Comparison of ENCODE assay signal across 8 mouse cellular contexts in genomic region chr11:85989940-85990493, GRCm38 (mm10).
DNase-seq lines count a peak whose midpoint lies in the region; ATAC-seq lines count a peak whose summit lies in the region.

No protein-coding gene starts in this region.

- H3K4me2 ChIP-seq in liver, embryonic 11.5 days, result peak overlapping the region; percentile 53
- peak overlapping the region; percentile 40 for H3K4me2 ChIP-seq in embryonic facial prominence, embryonic 11.5 days (ENCODE audit: low read depth, low read length)
- peak overlapping the region; percentile 55 for H3K4me2 ChIP-seq in hindbrain, embryonic 15.5 days
- peak overlapping the region; percentile 36 for H3K4me2 ChIP-seq in liver, embryonic 16.5 days (ENCODE audit: low read depth, low read length)
- peak overlapping the region; percentile 53 for H3K4me2 ChIP-seq in neural tube, embryonic 12.5 days (replicated peaks)

- H3K27ac ChIP-seq in liver, embryonic 11.5 days (ENCODE audit: low read depth, low read length), result no peak overlapping the region
- no peak overlapping the region for H3K27ac ChIP-seq in embryonic facial prominence, embryonic 11.5 days (replicated peaks; ENCODE audit: low read depth, low read length)
- H3K27ac ChIP-seq in hindbrain, embryonic 15.5 days (replicated peaks), result no peak overlapping the region
- no peak overlapping the region for H3K27ac ChIP-seq in liver, embryonic 16.5 days (ENCODE audit: low read length)
- H3K27ac ChIP-seq in neural tube, embryonic 12.5 days, result no peak overlapping the region

- DNase-seq in liver, embryonic 11.5 days (ENCODE audit: low spot score), result peak; percentile 34
- DNase-seq in liver, result no peak
- DNase-seq in embryonic facial prominence, embryonic 11.5 days (ENCODE audit: low spot score), result peak; percentile 68
- DNase-seq in layer of hippocampus, adult 8-10 months (ENCODE audit: low spot score in 2 of 2), result no peak
- DNase-seq in right cerebral cortex, adult 18-20 months, result no peak

- no peaks in the 10 kb centered on the region for H3K36me3 ChIP-seq in liver, embryonic 11.5 days (ENCODE audit: control insufficient read depth, insufficient read depth, low read length)
- no peaks in the 10 kb centered on the region for H3K36me3 ChIP-seq in embryonic facial prominence, embryonic 11.5 days (replicated peaks; ENCODE audit: control insufficient read depth, insufficient read depth, low read depth, low read length)
- H3K36me3 ChIP-seq in hindbrain, embryonic 15.5 days, result no peaks in the 10 kb centered on the region
- H3K36me3 ChIP-seq in liver, embryonic 16.5 days (ENCODE audit: control insufficient read depth, insufficient read depth), result no peaks in the 10 kb centered on the region
- H3K36me3 ChIP-seq in neural tube, embryonic 12.5 days, result no peaks in the 10 kb centered on the region

- no peaks in the 10 kb centered on the region for H3K9me3 ChIP-seq in liver, embryonic 11.5 days (ENCODE audit: control insufficient read depth, low read length)
- no peaks in the 10 kb centered on the region for H3K9me3 ChIP-seq in embryonic facial prominence, embryonic 11.5 days (replicated peaks; ENCODE audit: control insufficient read depth, low read length)
- H3K9me3 ChIP-seq in hindbrain, embryonic 15.5 days, result no peaks in the 10 kb centered on the region
- H3K9me3 ChIP-seq in liver, embryonic 16.5 days (replicated peaks; ENCODE audit: control insufficient read depth, low read length), result no peaks in the 10 kb centered on the region
- H3K9me3 ChIP-seq in neural tube, embryonic 12.5 days, result no peaks in the 10 kb centered on the region

- H3K9ac ChIP-seq in liver, embryonic 11.5 days (ENCODE audit: low read depth, low read length), result no peak overlapping the region
- peak overlapping the region; percentile 37; the same call in 1 of the 2 replicates for H3K9ac ChIP-seq in embryonic facial prominence, embryonic 11.5 days (replicated peaks; ENCODE audit: low read length)
- H3K9ac ChIP-seq in hindbrain, embryonic 15.5 days, result no peak overlapping the region
- H3K9ac ChIP-seq in liver, embryonic 16.5 days (ENCODE audit: low read depth, low read length), result no peak overlapping the region
- 0 out of 2 replicates have a peak overlapping the region, but pooled peaks have one; percentile 13 for H3K9ac ChIP-seq in neural tube, embryonic 12.5 days

- H3K27me3 ChIP-seq in liver, embryonic 11.5 days (replicated peaks; ENCODE audit: control insufficient read depth, insufficient read depth, low read length), result peaks cover 17% of the 10 kb centered on the region
- no peaks in the 10 kb centered on the region for H3K27me3 ChIP-seq in embryonic facial prominence, embryonic 11.5 days (ENCODE audit: control insufficient read depth, insufficient read depth, low read length)
- H3K27me3 ChIP-seq in hindbrain, embryonic 15.5 days, result 0 out of 2 replicates have a peak, but pooled peaks cover 4% of the 10 kb centered on the region
- peaks cover 20% of the 10 kb centered on the region for H3K27me3 ChIP-seq in liver, embryonic 16.5 days (ENCODE audit: control insufficient read depth, insufficient read depth, low read depth, low read length)
- H3K27me3 ChIP-seq in neural tube, embryonic 12.5 days (replicated peaks), result peaks cover 23% of the 10 kb centered on the region; the same call in 1 of the 2 replicates

- peak overlapping the region; percentile 26 for H3K4me3 ChIP-seq in liver, embryonic 11.5 days (ENCODE audit: low read depth, low read length)
- no peak overlapping the region for H3K4me3 ChIP-seq in embryonic facial prominence, embryonic 11.5 days (ENCODE audit: low read depth, low read length)
- peak overlapping the region; percentile 23 for H3K4me3 ChIP-seq in hindbrain, embryonic 15.5 days
- peak overlapping the region; percentile 29 for H3K4me3 ChIP-seq in liver, embryonic 16.5 days (ENCODE audit: low read depth, low read length)
- peak overlapping the region; percentile 5; the same call in 1 of the 2 replicates for H3K4me3 ChIP-seq in neural tube, embryonic 12.5 days

- 10% methylated on average over 12 of the region's 12 CpGs for WGBS in liver, embryonic 11.5 days
- 13% methylated on average over 11 of the region's 12 CpGs for WGBS in embryonic facial prominence, embryonic 11.5 days
- WGBS in hindbrain, embryonic 15.5 days, result 16% methylated on average over 10 of the region's 12 CpGs
- WGBS in liver, embryonic 16.5 days (ENCODE audit: insufficient replicate concordance), result 10% methylated on average over 12 of the region's 12 CpGs
- WGBS in neural tube, embryonic 12.5 days, result 14% methylated on average over 12 of the region's 12 CpGs

- ATAC-seq in liver, embryonic 11.5 days (replicated peaks; ENCODE audit: low FRiP score), result no peak
- ATAC-seq in embryonic facial prominence, embryonic 11.5 days (replicated peaks; ENCODE audit: insufficient number of reproducible peaks, low FRiP score, low TSS enrichment, low read depth), result no peak; the same call in 1 of the 2 replicates
- 0 out of 2 replicates have a peak, but pooled peaks have one; percentile 34 for ATAC-seq in hindbrain, embryonic 15.5 days (ENCODE audit: low FRiP score, low read depth)
- no peak for ATAC-seq in liver, embryonic 16.5 days (ENCODE audit: low read depth)
- peak; percentile 29; the same call in 1 of the 2 replicates for ATAC-seq in neural tube, embryonic 12.5 days (ENCODE audit: low FRiP score, low read depth)

- no peaks in the 10 kb centered on the region for H3K4me1 ChIP-seq in liver, embryonic 11.5 days (replicated peaks; ENCODE audit: control insufficient read depth, insufficient read depth, low read length)
- 0 out of 2 replicates have a peak, but pooled peaks cover under 1% of the 10 kb centered on the region for H3K4me1 ChIP-seq in embryonic facial prominence, embryonic 11.5 days (ENCODE audit: control insufficient read depth, insufficient read depth, low read length)
- H3K4me1 ChIP-seq in hindbrain, embryonic 15.5 days (replicated peaks), result peaks cover 14% of the 10 kb centered on the region
- H3K4me1 ChIP-seq in liver, embryonic 16.5 days (ENCODE audit: control insufficient read depth, low read depth, low read length), result no peaks in the 10 kb centered on the region; the same call in 1 of the 2 replicates
- H3K4me1 ChIP-seq in neural tube, embryonic 12.5 days, result peaks cover 16% of the 10 kb centered on the region

Comparison
In these comparisons a context has a peak if more than half of its experiments do, and no peak if none do; other contexts are left out.
1. DNase-seq: peak in liver, embryonic 11.5 days (single experiment) and embryonic facial prominence, embryonic 11.5 days (single experiment); none in liver (single experiment), layer of hippocampus, adult 8-10 months (0 of 2) and right cerebral cortex, adult 18-20 months (single experiment).
2. ATAC-seq: peak in hindbrain, embryonic 15.5 days (single experiment) and neural tube, embryonic 12.5 days (single experiment); none in liver, embryonic 11.5 days (single experiment), embryonic facial prominence, embryonic 11.5 days (single experiment) and liver, embryonic 16.5 days (single experiment).
3. H3K9ac ChIP-seq: peak in embryonic facial prominence, embryonic 11.5 days (single experiment) and neural tube, embryonic 12.5 days (single experiment); none in liver, embryonic 11.5 days (single experiment), hindbrain, embryonic 15.5 days (single experiment) and liver, embryonic 16.5 days (single experiment).
4. Peak in every context shown above with its lines, with median percentiles within 50 percentile points of each other: H3K4me2 ChIP-seq.